Mouse (Mus musculus) limb, embryonic 14.5 days (tissue): ENCODE results near the gene Sept14. TPM values are rescaled to one million over a fixed set of nuclear protein-coding genes. Genes with fewer than 3 reads are reported as not detected.
"Not testable (repeated sequence)": the region's sequence is repeated elsewhere in the genome, so short reads cannot be mapped to it uniquely, and the experiment has no call there.

Experiments
- ATAC-seq: fragments of 200-750 bp; cut with Nextera tagmentation; 2 replicates; pipeline ENCODE4 v1.8.0; 2017; ENCODE audit warnings: low read depth, moderate number of reproducible peaks, moderate TSS enrichment; ENCODE audit not compliant: low FRiP score
- DNase-seq: peaks from one replicate; pipeline ENCODE4 v3.0.0-alpha.2; 2015; ENCODE audit warnings: low spot score
- H3K27ac ChIP-seq: fragments of 300-500 bp; sonication (generic); replicated peaks from 2 replicates; pipeline ENCODE4 v1.5.1; 2014; ENCODE audit warnings: low read depth, mild to moderate bottlenecking, low read length, moderate library complexity, mixed read lengths
- H3K27me3 ChIP-seq: fragments of 300-500 bp; sonication (generic); 2 replicates; pipeline ENCODE4 v1.6.1; 2014; ENCODE audit warnings: low read length, mixed read lengths; ENCODE audit not compliant: control insufficient read depth, insufficient read depth
- H3K36me3 ChIP-seq: fragments of 300-500 bp; sonication (generic); 2 replicates; pipeline ENCODE4 v1.6.1; 2014; ENCODE audit warnings: mild to moderate bottlenecking, low read length, moderate library complexity, mixed read lengths; ENCODE audit not compliant: control insufficient read depth, insufficient read depth
- H3K4me1 ChIP-seq: fragments of 300-500 bp; sonication (generic); 2 replicates; pipeline ENCODE4 v1.6.1; 2014; ENCODE audit warnings: antibody characterized with exemption, low read length, mixed read lengths; ENCODE audit not compliant: control insufficient read depth, insufficient read depth
- H3K4me2 ChIP-seq: fragments of 300-500 bp; sonication (generic); replicated peaks from 2 replicates; pipeline ENCODE4 v1.6.1; 2014; ENCODE audit warnings: low read depth, mild to moderate bottlenecking, low read length, moderate library complexity; ENCODE audit not compliant: severe bottlenecking
- H3K4me3 ChIP-seq: fragments of 300-500 bp; sonication (generic); replicated peaks from 2 replicates; pipeline ENCODE4 v1.5.1; 2014; ENCODE audit warnings: low read length
- H3K9ac ChIP-seq: fragments of 300-500 bp; sonication (generic); 2 replicates; pipeline ENCODE4 v1.6.1; 2014; ENCODE audit warnings: mild to moderate bottlenecking, low read depth, low read length, moderate library complexity; ENCODE audit not compliant: severe bottlenecking
- H3K9me3 ChIP-seq: fragments of 300-500 bp; sonication (generic); 2 replicates; pipeline ENCODE4 v1.6.1; 2016; ENCODE audit warnings: low read length; ENCODE audit not compliant: control insufficient read depth
- POLR2A ChIP-seq: fragments of 200-500 bp; IDR thresholded peaks from 2 replicates; pipeline ENCODE4 v1.8.0; 2012; ENCODE audit warnings: inconsistent platforms, mild to moderate bottlenecking, moderate library complexity, borderline replicate concordance; ENCODE audit not compliant: insufficient read depth, insufficient read length; ENCODE audit errors: extremely low read depth
- WGBS: fragments of 180-500 bp; shearing (Covaris S2); extraction: QIAGEN DNeasy Blood & Tissue Kit; methylation state at CpG from one replicate; pipeline ENCODE4 v1.1.7; 2014; 5-methylcytosine and 5-hydroxymethylcytosine counted together
- polyA plus RNA-seq, 2 experiments: library from polyadenylated mRNA; depleted of rRNA in 1 of 2; stranded (reverse) in 1 of 2; unstranded in 1 of 2; fragments of >200 nt; fragmentation: Nextera tagmentation in 1 of 2; extraction: Ambion mirVana in 1 of 2; gene quantifications; 2 replicates each; pipeline versions ENCODE4 v1.2.1 to v1.2.3; 2012 to 2014

Sept14 gene
- polyA plus RNA-seq, 2 experiments = not detected

DNA sequence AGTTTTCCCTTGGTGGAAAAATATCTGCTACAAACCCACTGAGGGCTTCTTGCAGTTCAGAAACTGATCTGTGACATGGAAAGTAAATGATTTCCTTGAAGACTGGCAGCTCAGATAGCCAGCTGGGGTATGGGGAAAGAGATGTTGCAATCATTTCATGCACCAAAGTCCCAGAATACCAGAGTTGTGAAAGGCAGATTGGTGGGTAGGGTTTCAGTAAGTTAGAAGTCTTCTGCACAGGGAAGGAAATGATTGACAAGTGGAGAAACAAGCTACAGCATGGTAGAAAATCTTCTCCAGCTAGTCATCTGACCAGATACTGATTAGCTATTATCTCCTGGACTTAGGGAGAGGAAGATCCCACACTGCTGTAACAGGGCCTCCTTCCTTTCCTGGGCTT lies 4.9 kb downstream of the Sept14 start:
- TF ChIP-seq POLR2A = no peak
- H3K4me2 ChIP-seq = no peak overlapping the region
- no peaks in the 10 kb centered on the region for H3K4me1 ChIP-seq
- DNase-seq = no peak
- ATAC-seq = no peak
- no peak overlapping the region for H3K9ac ChIP-seq
- H3K4me3 ChIP-seq = no peak overlapping the region
- H3K27ac ChIP-seq = no peak overlapping the region
- H3K27me3 ChIP-seq = no peaks in the 10 kb centered on the region
- no peaks in the 10 kb centered on the region for H3K36me3 ChIP-seq
- H3K9me3 ChIP-seq = no peaks in the 10 kb centered on the region

DNA sequence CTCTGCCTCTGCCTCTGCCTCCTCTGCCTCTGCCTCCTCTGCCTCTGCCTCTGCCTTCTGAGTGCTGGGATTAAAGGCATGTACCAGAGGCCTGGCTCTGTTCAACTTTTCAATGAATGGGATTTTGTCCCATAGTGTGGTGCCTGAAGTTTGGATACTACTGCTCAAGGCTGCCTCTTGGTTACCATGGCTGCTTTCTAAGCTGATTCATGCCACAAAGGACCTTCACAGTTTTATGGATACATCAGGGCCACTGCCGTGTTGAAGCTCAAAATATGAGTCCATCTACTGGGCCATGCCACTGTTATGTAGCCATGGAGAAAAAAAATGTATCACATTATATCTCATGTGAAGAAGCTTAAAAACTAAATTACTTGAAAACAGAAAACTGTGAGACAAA lies 6.6 kb downstream of the Sept14 start:
- WGBS = 74% methylated on average over 1 of the region's 1 CpGs
- no peak overlapping the region for H3K4me2 ChIP-seq
- H3K4me1 ChIP-seq = no peaks in the 10 kb centered on the region
- ATAC-seq (no peak), DNase-seq (no peak)
- no peaks in the 10 kb centered on the region for H3K36me3 ChIP-seq
- H3K27me3 ChIP-seq = no peaks in the 10 kb centered on the region
- no peak overlapping the region for H3K4me3 ChIP-seq
- no peak overlapping the region for H3K9ac ChIP-seq
- no peaks in the 10 kb centered on the region for H3K9me3 ChIP-seq
- TF ChIP-seq POLR2A = no peak
- H3K27ac ChIP-seq = no peak overlapping the region

DNA sequence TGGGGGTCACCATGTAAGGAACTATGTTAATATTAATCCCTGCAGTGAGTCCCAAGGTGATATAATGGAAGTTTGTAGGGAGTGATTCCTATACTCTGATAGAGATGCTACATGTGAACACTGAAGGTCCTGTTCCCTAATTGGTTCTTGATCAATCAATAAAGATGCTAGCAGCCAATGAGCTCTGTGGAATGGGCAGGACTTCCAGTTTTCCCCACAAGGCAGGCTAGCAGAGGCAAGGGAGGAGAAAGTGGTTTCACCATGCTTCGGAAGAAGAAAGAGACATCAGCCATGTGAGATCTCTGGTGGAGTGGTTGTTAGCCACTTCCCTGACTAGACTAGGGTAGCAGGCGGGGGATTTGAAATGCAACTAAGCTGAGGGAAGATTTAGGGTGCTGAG lies 7.8 kb downstream of the Sept14 start:
- Histone ChIP-seq H3K9me3 (no peaks in the 10 kb centered on the region), H3K4me1 (no peaks in the 10 kb centered on the region), H3K4me3 (peak overlapping the region; percentile 16), H3K27ac (no peak overlapping the region), H3K36me3 (no peaks in the 10 kb centered on the region), H3K9ac (no peak overlapping the region), H3K4me2 (0 out of 2 replicates have a peak overlapping the region, but pooled peaks have one; percentile 13), H3K27me3 (no peaks in the 10 kb centered on the region)
- no peak for ATAC-seq
- no peak for TF ChIP-seq POLR2A
- 32% methylated on average over 2 of the region's 2 CpGs for WGBS
- no peak for DNase-seq

DNA sequence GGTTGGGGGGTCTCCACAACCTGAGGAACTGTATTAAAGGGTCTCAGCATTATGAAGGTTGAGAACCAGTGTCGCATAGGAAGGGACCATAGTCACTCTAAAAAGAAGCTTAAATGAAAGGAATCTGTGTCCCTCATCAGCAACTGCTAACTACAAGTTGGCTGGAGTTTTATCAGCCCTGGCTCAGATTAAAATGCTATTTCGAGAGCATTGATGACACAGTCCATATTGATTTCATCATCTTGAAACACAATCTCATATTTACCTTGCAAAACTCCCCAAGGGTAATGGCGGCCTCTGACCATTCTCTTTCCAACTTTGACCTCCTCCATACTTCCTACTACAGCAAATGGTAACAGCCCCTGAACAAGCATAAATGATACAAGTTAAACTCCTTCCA lies 17.8 kb downstream of the Sept14 start:
- Histone ChIP-seq H3K9me3 (no peaks in the 10 kb centered on the region), H3K4me3 (no peak overlapping the region), H3K27me3 (no peaks in the 10 kb centered on the region), H3K9ac (no peak overlapping the region), H3K27ac (no peak overlapping the region), H3K4me2 (no peak overlapping the region), H3K4me1 (no peaks in the 10 kb centered on the region), H3K36me3 (no peaks in the 10 kb centered on the region)
- WGBS = 88% methylated on average over 3 of the region's 3 CpGs
- DNase-seq (no peak), ATAC-seq (no peak)
- no peak for TF ChIP-seq POLR2A

DNA sequence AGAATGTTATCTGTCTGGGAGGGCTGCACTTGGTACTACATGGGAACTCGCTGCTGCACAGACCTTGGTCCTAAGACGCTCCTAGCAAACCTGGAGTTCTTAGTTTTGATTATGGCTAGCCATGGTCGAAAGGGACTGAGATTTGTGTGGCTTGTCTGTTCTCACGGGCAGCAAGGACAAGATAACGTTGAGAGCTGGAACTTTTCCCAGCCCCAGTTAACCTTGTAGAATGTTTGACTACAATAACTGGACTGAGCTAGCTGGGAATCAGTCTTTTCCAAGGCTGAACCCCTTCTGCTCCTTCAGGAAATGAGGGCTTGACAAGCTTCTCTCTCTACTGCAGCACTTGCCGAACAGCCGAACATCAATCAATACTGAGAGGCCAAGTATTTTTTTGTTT lies 20.7 kb downstream of the Sept14 start:
- WGBS = 81% methylated on average over 7 of the region's 7 CpGs
- DNase-seq (no peak), ATAC-seq (no peak)
- H3K4me3 ChIP-seq = no peak overlapping the region
- H3K9ac ChIP-seq = no peak overlapping the region
- no peaks in the 10 kb centered on the region for H3K27me3 ChIP-seq
- H3K36me3 ChIP-seq = no peaks in the 10 kb centered on the region
- no peaks in the 10 kb centered on the region for H3K9me3 ChIP-seq
- H3K27ac ChIP-seq = no peak overlapping the region
- no peak overlapping the region for H3K4me2 ChIP-seq
- H3K4me1 ChIP-seq = no peaks in the 10 kb centered on the region
- no peak for TF ChIP-seq POLR2A

DNA sequence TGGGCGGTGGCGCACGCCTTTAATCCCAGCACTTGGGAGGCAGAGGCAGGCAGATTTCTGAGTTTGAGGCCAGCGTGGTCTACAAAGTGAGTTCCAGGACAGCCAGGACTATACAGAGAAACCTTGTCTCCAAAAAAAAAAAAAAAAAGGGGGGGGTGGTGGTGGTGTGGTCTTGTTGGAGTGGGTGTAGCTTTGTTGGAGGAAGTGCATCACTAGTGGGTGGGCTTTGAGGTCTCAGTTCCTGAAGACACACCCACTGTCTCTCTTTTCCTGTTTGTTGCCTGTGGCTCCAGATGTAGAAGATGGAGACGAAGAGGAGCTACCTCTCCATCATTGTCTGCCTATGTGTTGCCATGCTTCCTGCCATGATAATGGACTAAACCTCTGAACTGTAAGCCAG lies 23.2 kb downstream of the Sept14 start:
- H3K9me3 ChIP-seq, H3K27ac ChIP-seq, ATAC-seq, H3K4me1 ChIP-seq, H3K9ac ChIP-seq, DNase-seq, H3K4me2 ChIP-seq, H3K27me3 ChIP-seq, H3K4me3 ChIP-seq, H3K36me3 ChIP-seq: not testable (repeated sequence)
- 92% methylated on average over 5 of the region's 5 CpGs for WGBS
